Mouse (Mus musculus) frontal cortex, adult 2 months (tissue): ENCODE data around the gene Cdkal1. TPM values are rescaled to one million over a fixed set of nuclear protein-coding genes. Genes with fewer than 3 reads are reported as not detected.

Source experiments
- DNase-seq, 2 experiments: peaks; one replicate each; pipeline ENCODE4 v3.0.0; 2022; ENCODE audit warnings: low spot score in 1 of 2; ENCODE audit errors: extremely low spot score in 1 of 2
- polyA plus RNA-seq: library from polyadenylated mRNA; depleted of rRNA; stranded (reverse); fragments of >200 nt; gene quantifications from 2 replicates; pipeline ENCODE4 v1.2.3, GENCODE M21; 2012; rRNA removed

Gene Cdkal1
- polyA plus RNA-seq, 1 experiment: 7.8 TPM

DNA sequence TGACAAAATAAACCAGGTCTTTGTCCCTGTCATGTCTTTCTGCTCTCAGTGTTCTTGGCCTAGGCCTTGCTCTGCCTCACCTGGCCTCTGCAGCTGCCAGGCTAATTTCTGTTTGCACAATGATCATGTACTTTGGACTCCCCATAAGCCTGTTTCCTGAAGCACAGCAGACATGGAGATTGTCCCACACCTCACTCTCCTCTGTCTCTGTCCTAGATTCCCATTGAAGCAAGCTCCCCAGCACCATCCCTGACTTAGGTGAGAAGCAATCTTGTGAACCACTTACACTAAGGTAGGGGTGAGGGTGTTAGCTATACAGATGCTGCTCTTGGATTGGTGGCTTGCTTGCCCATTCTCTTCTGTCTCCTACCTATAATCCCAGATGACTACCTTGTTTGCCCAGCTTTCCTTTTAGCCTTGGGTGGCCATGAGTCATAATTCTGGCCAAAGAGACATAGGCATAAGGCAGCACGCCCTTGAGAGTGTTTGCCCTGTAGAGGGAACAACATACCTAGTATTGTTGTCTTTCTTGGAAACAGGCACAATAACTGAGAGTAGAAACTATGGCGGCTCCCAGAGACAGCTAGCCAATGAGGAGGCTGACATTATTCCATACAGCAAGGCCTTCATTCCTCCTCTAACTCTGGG, 692.5 kb downstream of the Cdkal1 start:
- DNase-seq: no peak

DNA sequence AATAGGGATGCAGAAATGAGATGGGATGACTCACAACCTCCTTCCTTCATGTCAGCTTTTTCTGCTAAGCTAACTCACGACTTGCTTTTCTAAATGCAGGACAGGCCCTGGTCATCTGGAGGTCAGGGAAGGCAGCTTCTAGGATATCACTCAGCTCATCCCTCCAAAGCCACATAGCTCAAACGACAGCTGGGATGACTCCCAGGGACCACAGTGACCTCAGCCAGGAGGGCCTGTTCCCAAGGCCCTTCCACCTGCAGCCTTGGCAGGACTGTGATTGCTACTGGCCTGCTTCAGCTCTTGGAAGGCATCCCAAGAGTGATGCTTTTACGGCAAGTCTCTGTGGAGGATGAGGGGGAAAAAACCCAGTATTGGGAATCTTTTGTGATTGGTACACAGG, 693.0 kb downstream of the Cdkal1 start:
- DNase-seq: no peak

DNA sequence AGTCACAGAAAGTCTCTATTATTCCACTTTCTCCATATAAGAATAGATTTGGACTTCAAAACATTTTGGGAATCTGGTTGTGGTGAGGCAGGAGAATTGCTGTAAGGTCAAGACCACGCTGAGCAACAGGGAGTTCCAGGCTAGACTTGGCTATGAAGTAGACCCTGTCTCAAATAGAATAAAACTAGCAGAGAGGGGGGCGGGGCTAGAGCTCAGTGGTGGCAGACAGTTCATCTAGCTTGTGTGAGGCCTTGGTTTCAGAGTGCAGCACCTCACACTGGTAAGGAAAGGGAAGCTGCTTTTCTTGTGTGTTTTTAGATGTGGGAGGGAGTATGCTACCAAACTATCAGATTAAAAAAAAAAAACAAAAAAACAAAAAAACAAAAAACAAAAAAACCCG, 694.0 kb downstream of the Cdkal1 start:
- no peak for DNase-seq

DNA sequence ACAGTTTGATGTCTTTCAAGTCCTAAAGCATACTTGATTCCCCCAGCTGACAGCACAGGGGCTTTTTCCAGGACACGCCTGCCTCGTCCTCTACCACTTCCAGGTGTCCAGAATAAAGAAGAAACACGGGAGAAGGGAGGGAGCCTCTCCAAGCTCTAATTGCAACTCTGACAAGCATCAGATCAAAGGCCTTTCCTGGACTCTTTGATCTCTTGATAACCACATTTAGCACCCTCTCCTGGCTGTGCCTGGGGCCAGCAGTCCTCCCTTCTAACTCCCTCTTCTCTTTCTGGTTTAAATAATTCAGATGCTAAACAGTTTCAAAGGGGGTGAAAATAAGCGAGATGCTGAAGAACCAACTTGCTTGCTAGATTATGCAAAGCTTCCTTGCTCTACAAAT, 698.8 kb downstream of the Cdkal1 start:
- no peak for DNase-seq

DNA sequence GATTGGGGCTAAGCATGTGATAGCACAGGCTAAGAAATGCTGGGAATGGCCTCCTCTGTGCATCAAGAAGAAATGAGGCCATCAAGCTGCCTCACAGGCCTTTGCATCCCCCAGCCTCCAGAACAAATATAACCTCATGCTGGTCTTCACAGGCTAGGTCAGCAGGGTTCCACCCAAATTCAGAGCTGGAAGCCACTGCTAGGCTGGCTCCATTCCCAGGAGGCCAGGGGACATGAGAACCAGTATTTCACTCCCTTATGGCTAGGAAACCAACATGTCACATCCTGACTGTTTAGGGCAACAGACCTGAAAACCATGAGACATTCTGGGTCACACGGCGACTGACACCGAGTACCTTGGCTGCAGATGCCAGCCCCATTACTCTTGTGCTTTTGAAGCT, 700.2 kb downstream of the Cdkal1 start:
- no peak for DNase-seq

DNA sequence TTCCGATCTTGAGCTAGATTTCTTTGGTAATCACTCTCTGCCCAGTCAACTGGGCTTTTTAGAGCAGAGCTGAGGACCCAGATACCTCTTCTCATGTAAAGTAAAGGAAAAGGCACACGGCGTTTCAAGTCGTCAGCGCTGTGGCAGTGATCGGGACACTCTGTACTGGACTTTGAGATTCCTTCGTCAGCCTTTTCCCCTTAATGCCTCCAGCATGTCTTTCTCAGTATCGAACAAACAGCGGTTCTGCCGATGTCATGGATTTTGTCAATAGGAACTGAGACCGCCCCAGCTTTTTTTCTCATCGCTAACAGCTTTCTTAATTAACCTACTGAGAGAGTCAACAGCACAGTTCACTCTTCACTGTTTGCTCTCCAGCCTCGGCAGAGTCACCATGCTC, 705.4 kb downstream of the Cdkal1 start:
- no peak for DNase-seq

DNA sequence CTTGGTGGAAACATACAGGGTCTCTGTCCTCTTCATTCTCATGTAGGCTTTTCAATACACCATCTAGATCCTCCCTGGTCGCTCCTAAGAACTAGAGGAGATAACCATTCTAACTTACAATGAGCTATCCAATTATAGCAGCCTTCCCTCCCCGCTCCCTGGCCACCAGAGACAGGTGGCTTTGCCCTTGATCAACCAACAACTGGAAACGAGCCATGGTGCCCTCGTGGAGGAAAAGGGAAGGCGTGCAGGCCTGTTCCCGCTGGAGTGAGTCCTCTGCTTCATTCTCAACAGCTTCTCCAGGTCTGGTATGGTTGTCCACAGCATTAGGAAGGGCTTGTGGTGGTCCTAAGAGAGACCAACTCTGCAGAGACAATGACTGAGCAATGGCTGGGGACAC, 706.1 kb downstream of the Cdkal1 start:
- no peak for DNase-seq

DNA sequence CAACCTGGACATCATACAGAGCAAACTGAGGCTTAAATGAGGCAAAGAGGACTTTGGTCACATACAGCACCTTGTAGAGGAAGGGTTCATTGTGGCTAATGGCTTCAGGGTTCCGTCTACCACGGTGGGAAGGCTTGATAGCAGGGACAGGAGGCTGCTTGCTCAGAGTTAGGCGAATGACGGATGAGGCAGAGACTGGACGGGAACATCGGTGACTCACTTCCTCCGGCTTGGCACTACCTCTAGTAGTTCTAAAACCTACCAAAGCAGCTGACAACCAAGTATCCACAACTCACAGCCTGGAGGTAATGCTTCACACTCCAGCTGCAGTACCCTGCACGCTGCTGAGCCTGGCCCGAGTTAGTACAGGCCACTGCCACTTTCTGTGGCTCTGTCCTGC, 706.9 kb downstream of the Cdkal1 start:
- no peak for DNase-seq

Other genes with a start within 250 kb of the Cdkal1 start
- gene E2f3, start 130.4 kb upstream of the Cdkal1 start, polyA plus RNA-seq: 14.5 and 14.9 TPM in 2 replicates